Mouse (Mus musculus) heart, adult 10 weeks (tissue): ENCODE data around the gene Scp2. TPM values are rescaled to one million over a fixed set of nuclear protein-coding genes. Genes with fewer than 3 reads are reported as not detected.

Experiments
- polyA plus RNA-seq: library from polyadenylated mRNA; stranded (reverse); fragments of 350-450 nt; fragmentation: Illumina TruSeq; extraction: RNeasy Lipid Tissue Mini Kit (QIAGEN cat#74804); gene quantifications from one replicate; pipeline ENCODE4 v1.2.3, GENCODE M21; 2014; ENCODE audit warnings: low read depth, low replicate concordance

The Scp2 gene
- polyA plus RNA-seq, result 541 TPM

GRCm38 (mm10) chr4:108144880-108145279, at the start of gene Scp2:
Gene Scp2, minus strand, starts transcription at chr4:108144998.

GRCm38 (mm10) chr4:108165152-108165895, 20.5 kb upstream of the Scp2 start, which contains the start of gene Echdc2:
Gene Echdc2, plus strand, starts transcription at chr4:108165437.

GRCm38 (mm10) chr4:108096345-108096744, 48.5 kb downstream of the Scp2 start, which contains the start of gene Podn:
Gene Podn, minus strand, starts transcription at chr4:108096445.

Other genes starting within 250 kb of the Scp2 start
- gene Cpt2, start 221.4 kb downstream of the Scp2 start, polyA plus RNA-seq, result 266 TPM
- 0.65 TPM for gene Slc1a7, start 176.7 kb downstream of the Scp2 start, polyA plus RNA-seq
- 40.8 TPM for gene Podn, start 48.6 kb downstream of the Scp2 start, polyA plus RNA-seq
- 64.5 TPM for gene Echdc2, start 20.4 kb upstream of the Scp2 start, polyA plus RNA-seq
- not detected for gene Zyg11a, start 73.0 kb upstream of the Scp2 start, polyA plus RNA-seq
- 27.1 TPM for gene Zyg11b, start 156.1 kb upstream of the Scp2 start, polyA plus RNA-seq
- gene Coa7, start 183.1 kb upstream of the Scp2 start, polyA plus RNA-seq, result 15.4 TPM
- not detected for gene Shisal2a, start 238.4 kb upstream of the Scp2 start, polyA plus RNA-seq